Mouse (Mus musculus) limb, embryonic 14.5 days (tissue): ENCODE data around the gene Col6a6. TPM values are rescaled to one million over a fixed set of nuclear protein-coding genes. Genes with fewer than 3 reads are reported as not detected.

Experiments
- ATAC-seq: fragments of 200-750 bp; cut with Nextera tagmentation; 2 replicates; pipeline ENCODE4 v1.8.0; 2017; ENCODE audit warnings: low read depth, moderate number of reproducible peaks, moderate TSS enrichment; ENCODE audit not compliant: low FRiP score
- DNase-seq: peaks from one replicate; pipeline ENCODE4 v3.0.0-alpha.2; 2015; ENCODE audit warnings: low spot score
- H3K27ac ChIP-seq: fragments of 300-500 bp; sonication (generic); replicated peaks from 2 replicates; pipeline ENCODE4 v1.5.1; 2014; ENCODE audit warnings: low read depth, mild to moderate bottlenecking, low read length, moderate library complexity, mixed read lengths
- H3K27me3 ChIP-seq: fragments of 300-500 bp; sonication (generic); 2 replicates; pipeline ENCODE4 v1.6.1; 2014; ENCODE audit warnings: low read length, mixed read lengths; ENCODE audit not compliant: control insufficient read depth, insufficient read depth
- H3K36me3 ChIP-seq: fragments of 300-500 bp; sonication (generic); 2 replicates; pipeline ENCODE4 v1.6.1; 2014; ENCODE audit warnings: mild to moderate bottlenecking, low read length, moderate library complexity, mixed read lengths; ENCODE audit not compliant: control insufficient read depth, insufficient read depth
- H3K4me1 ChIP-seq: fragments of 300-500 bp; sonication (generic); 2 replicates; pipeline ENCODE4 v1.6.1; 2014; ENCODE audit warnings: antibody characterized with exemption, low read length, mixed read lengths; ENCODE audit not compliant: control insufficient read depth, insufficient read depth
- H3K4me2 ChIP-seq: fragments of 300-500 bp; sonication (generic); replicated peaks from 2 replicates; pipeline ENCODE4 v1.6.1; 2014; ENCODE audit warnings: low read depth, mild to moderate bottlenecking, low read length, moderate library complexity; ENCODE audit not compliant: severe bottlenecking
- H3K4me3 ChIP-seq: fragments of 300-500 bp; sonication (generic); replicated peaks from 2 replicates; pipeline ENCODE4 v1.5.1; 2014; ENCODE audit warnings: low read length
- H3K9ac ChIP-seq: fragments of 300-500 bp; sonication (generic); 2 replicates; pipeline ENCODE4 v1.6.1; 2014; ENCODE audit warnings: mild to moderate bottlenecking, low read depth, low read length, moderate library complexity; ENCODE audit not compliant: severe bottlenecking
- H3K9me3 ChIP-seq: fragments of 300-500 bp; sonication (generic); 2 replicates; pipeline ENCODE4 v1.6.1; 2016; ENCODE audit warnings: low read length; ENCODE audit not compliant: control insufficient read depth
- POLR2A ChIP-seq: fragments of 200-500 bp; IDR thresholded peaks from 2 replicates; pipeline ENCODE4 v1.8.0; 2012; ENCODE audit warnings: inconsistent platforms, mild to moderate bottlenecking, moderate library complexity, borderline replicate concordance; ENCODE audit not compliant: insufficient read depth, insufficient read length; ENCODE audit errors: extremely low read depth
- WGBS: fragments of 180-500 bp; shearing (Covaris S2); extraction: QIAGEN DNeasy Blood & Tissue Kit; methylation state at CpG from one replicate; pipeline ENCODE4 v1.1.7; 2014; 5-methylcytosine and 5-hydroxymethylcytosine counted together
- polyA plus RNA-seq, 2 experiments: library from polyadenylated mRNA; depleted of rRNA in 1 of 2; stranded (reverse) in 1 of 2; unstranded in 1 of 2; fragments of >200 nt; fragmentation: Nextera tagmentation in 1 of 2; extraction: Ambion mirVana in 1 of 2; gene quantifications; 2 replicates each; pipeline versions ENCODE4 v1.2.1 to v1.2.3; 2012 to 2014

The Col6a6 gene
- polyA plus RNA-seq, 2 experiments: 7.0 to 11.5 TPM

DNA sequence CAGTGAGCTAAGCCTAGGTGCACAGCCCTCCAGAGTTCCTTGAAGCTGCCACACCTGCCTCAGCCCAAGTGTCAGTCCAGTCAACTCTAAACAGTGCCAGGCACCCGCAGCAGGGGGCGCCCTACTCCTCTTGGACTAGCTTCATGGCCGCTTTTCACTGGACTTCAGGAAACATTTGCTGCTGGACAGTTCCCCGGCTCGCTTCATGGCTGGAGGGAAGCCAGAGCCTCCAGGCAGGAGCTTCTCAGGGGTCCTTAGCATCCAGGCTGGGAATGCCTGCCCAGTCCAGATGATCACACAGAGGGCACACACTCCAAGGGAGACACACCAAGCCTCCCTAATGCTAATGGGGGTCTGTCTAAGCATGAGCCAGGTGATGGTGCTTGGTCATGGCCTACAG is 134.1 kb downstream of the Col6a6 start:
- Histone ChIP-seq H3K9ac (no peak overlapping the region), H3K4me1 (peaks cover 8% of the 10 kb centered on the region; the same call in 1 of the 2 replicates), H3K4me2 (no peak overlapping the region), H3K36me3 (peaks cover 5% of the 10 kb centered on the region; the same call in 1 of the 2 replicates), H3K27ac (no peak overlapping the region), H3K27me3 (no peaks in the 10 kb centered on the region), H3K9me3 (no peaks in the 10 kb centered on the region), H3K4me3 (no peak overlapping the region)
- WGBS: 3% methylated on average over 5 of the region's 5 CpGs
- ATAC-seq (peak; percentile 54), DNase-seq (peak; percentile 86)
- no peak for TF ChIP-seq POLR2A

DNA sequence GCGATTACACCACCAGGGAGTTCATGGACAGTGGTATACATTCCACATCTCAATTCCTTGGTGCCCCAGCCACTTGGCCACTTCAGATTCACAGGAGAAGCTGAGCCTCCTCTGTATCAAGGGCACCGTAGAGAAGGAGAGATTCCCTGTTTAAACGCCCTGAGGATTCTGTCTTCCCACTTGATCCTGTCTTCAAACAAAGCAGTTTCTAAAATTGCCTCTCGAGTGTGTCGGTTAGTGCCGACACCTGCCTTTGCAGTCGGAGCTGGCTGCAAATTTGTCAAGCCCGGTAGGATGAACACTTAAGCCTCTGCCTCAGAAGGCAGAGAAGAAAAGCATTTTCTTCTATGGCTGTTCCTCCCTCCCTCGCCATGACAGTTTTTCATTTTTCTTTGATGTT is 134.9 kb downstream of the Col6a6 start:
- ATAC-seq (no peak), DNase-seq (no peak)
- no peak overlapping the region for H3K4me3 ChIP-seq
- H3K27me3 ChIP-seq: no peaks in the 10 kb centered on the region
- H3K4me1 ChIP-seq: peaks cover under 1% of the 10 kb centered on the region; the same call in 1 of the 2 replicates
- peaks cover 12% of the 10 kb centered on the region for H3K36me3 ChIP-seq
- H3K27ac ChIP-seq: no peak overlapping the region
- WGBS: 83% methylated on average over 9 of the region's 9 CpGs
- no peak for TF ChIP-seq POLR2A
- no peaks in the 10 kb centered on the region for H3K9me3 ChIP-seq
- no peak overlapping the region for H3K4me2 ChIP-seq
- no peak overlapping the region for H3K9ac ChIP-seq

DNA sequence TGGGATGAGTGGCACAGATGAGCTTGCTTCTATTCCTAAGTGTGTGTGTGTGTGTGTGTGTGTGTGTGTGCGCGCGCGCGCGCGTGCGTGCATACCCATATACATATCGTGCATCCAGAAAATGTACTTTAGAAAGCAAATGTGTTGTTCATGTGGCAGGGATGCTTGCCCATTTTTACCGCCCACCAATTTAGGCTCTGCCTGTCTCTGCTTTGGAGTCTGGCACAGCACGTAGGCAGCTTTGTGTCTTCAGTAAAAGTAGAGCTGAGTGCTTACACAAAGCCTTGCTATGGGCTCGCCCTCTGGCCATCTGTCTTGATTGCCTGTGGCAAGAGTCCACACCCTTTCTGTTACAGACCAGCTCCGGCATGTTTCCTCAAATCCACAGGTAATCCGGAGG is 135.5 kb downstream of the Col6a6 start:
- no peaks in the 10 kb centered on the region for H3K4me1 ChIP-seq
- no peak for ATAC-seq
- H3K9me3 ChIP-seq: no peaks in the 10 kb centered on the region
- H3K9ac ChIP-seq: no peak overlapping the region
- H3K4me2 ChIP-seq: no peak overlapping the region
- peaks cover 18% of the 10 kb centered on the region for H3K36me3 ChIP-seq
- no peak for TF ChIP-seq POLR2A
- DNase-seq: no peak
- no peak overlapping the region for H3K4me3 ChIP-seq
- no peaks in the 10 kb centered on the region for H3K27me3 ChIP-seq
- WGBS: 85% methylated on average over 14 of the region's 14 CpGs
- no peak overlapping the region for H3K27ac ChIP-seq

DNA sequence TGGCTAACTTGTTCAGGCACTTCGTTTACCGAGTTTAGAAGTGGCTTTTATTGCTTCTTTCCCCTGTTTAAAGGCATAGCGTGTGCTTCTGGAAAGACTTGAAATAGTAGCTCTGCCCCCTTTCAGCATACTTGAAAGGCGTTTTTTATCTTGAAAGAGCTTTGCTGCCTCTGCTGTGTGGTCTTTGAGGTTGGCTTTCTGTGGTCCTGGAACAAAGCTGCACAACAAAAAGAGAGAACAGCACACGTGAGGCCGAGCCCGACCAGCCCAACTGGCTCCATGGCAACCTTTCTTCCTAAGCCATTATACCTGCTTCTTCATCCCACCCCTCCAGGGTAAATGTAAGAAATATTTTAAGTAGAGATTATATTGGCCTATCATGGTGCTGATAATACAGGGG is 138.5 kb downstream of the Col6a6 start:
- ATAC-seq: no peak
- peaks cover 39% of the 10 kb centered on the region for H3K36me3 ChIP-seq

DNA sequence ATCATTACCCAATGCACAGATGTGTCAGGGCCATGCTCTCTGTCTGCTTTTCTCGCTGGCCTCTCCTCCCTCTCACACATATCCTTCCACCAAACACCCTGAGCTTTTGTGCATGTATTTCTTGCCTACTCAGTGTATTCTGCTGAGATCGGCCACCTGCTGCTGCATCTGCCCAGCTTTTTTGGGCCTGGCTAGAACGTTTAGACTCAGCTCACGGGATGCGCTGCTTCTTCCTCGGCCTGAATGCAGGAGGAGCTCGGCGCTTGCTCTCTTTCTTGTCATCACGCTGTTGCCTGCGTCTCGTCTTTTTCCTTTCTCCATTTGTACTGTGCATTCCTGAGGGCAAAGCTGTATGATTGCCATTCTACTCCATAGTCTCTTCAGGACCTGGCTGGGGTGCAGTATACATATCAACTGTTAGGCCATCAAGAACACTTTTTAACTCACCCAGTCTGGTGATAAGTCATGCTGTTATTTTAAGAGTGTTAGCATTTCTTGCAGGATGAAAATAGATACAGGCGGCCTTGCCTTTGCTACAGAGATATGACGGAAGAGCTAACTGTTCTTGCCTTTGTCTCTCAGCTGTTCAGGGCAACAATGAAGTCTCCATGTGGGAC is 143.3 kb downstream of the Col6a6 start:
- H3K27me3 ChIP-seq: no peaks in the 10 kb centered on the region
- H3K4me1 ChIP-seq: no peaks in the 10 kb centered on the region
- no peak for TF ChIP-seq POLR2A
- H3K9ac ChIP-seq: no peak overlapping the region
- H3K4me2 ChIP-seq: no peak overlapping the region
- H3K9me3 ChIP-seq: no peaks in the 10 kb centered on the region
- peaks cover 65% of the 10 kb centered on the region for H3K36me3 ChIP-seq
- no peak overlapping the region for H3K27ac ChIP-seq
- 94% methylated on average over 13 of the region's 13 CpGs for WGBS
- H3K4me3 ChIP-seq: no peak overlapping the region
- ATAC-seq (no peak), DNase-seq (no peak)

More for the DNA sequence above, 138.5 kb downstream of the Col6a6 start:
- 65% methylated on average over 7 of the region's 7 CpGs for WGBS
- no peak overlapping the region for H3K4me3 ChIP-seq
- no peak overlapping the region for H3K9ac ChIP-seq
- H3K27ac ChIP-seq: no peak overlapping the region
- H3K27me3 ChIP-seq: no peaks in the 10 kb centered on the region
- H3K4me1 ChIP-seq: no peaks in the 10 kb centered on the region
- no peaks in the 10 kb centered on the region for H3K9me3 ChIP-seq
- H3K4me2 ChIP-seq: no peak overlapping the region
- no peak for DNase-seq
- TF ChIP-seq POLR2A: no peak
